In the genomic region with DNA sequence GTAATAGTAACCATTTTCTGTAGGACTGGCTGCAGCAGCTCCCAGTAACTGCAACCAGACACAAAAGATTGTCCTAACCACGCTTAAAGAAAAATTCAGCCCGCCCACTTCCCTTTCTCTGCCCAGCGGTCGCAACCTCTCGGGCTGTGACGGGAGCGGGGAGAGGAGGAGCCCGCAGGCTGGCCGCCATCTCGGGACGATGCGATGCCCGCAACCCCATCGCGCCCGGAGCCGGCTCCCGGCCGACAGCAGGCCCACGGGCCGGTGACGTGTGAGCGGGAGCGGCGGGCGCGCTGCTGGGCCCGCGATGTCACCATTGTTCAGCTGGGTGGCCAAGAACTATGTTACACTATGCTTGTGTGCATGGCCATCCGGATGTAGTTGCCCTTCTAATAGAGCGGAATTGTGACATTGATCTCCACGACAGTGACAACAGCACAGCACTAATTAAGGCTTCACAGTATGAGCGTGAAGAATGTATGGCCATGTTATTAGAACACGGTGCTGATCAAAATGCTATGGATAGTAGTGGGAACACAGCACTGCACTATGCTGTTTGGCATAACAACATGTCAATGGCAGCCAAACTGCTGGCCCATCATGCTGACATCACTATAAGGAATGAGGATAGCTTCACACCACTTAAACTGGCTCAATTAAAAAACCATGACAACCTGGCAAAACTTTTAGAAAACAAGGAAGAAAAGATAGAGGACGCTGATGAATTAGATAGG, we compare ENCODE assay signal across 7 mouse cellular contexts. TPM values are rescaled to one million over a fixed set of nuclear protein-coding genes. Genes with fewer than 3 reads are reported as not detected.
DNase-seq lines count a peak whose midpoint lies in the region; ATAC-seq lines count a peak whose summit lies in the region.

No protein-coding gene starts in this region.

- peaks cover 11% of the 10 kb centered on the region; the same call in 1 of the 2 replicates for H3K27me3 ChIP-seq in hindbrain, embryonic 13.5 days
- H3K27me3 ChIP-seq in midbrain, embryonic 16.5 days (ENCODE audit: control insufficient read depth, insufficient read depth, low read depth, low read length), result no peaks in the 10 kb centered on the region

- peak; percentile 58 for DNase-seq in adrenal gland, postnatal 25 days
- peak; percentile 60 to 65 for DNase-seq in cerebellum, postnatal 14 days
- DNase-seq in gastrocnemius, postnatal 10 days, result peak; percentile 54
- peak; percentile 21 for DNase-seq in liver

- peak; percentile 83 for ATAC-seq in hindbrain, embryonic 13.5 days (ENCODE audit: low FRiP score)
- peak; percentile 39; the same call in 1 of the 2 replicates for ATAC-seq in midbrain, embryonic 16.5 days
- ATAC-seq in activated CD4-positive, CD25-positive, alpha-beta regulatory T cell, adult 4 months, result no peak

- peaks cover 7% of the 10 kb centered on the region; the same call in 1 of the 2 replicates for H3K4me1 ChIP-seq in hindbrain, embryonic 13.5 days (replicated peaks)
- peaks cover 4% of the 10 kb centered on the region for H3K4me1 ChIP-seq in midbrain, embryonic 16.5 days (ENCODE audit: control insufficient read depth, insufficient read depth, low read length)

- peak overlapping the region; percentile 37 for H3K4me3 ChIP-seq in hindbrain, embryonic 13.5 days
- peak overlapping the region; percentile 36 for H3K4me3 ChIP-seq in midbrain, embryonic 16.5 days (ENCODE audit: low read depth, low read length)

- peak overlapping the region; percentile 55; the same call in 1 of the 2 replicates for H3K27ac ChIP-seq in hindbrain, embryonic 13.5 days
- H3K27ac ChIP-seq in midbrain, embryonic 16.5 days (ENCODE audit: low read length), result 0 out of 2 replicates have a peak overlapping the region, but pooled peaks have one; percentile 47

- H3K9ac ChIP-seq in hindbrain, embryonic 13.5 days, result peak overlapping the region; percentile 73
- peak overlapping the region; percentile 69 for H3K9ac ChIP-seq in midbrain, embryonic 16.5 days (ENCODE audit: low read depth, low read length)

- no peaks in the 10 kb centered on the region for H3K9me3 ChIP-seq in hindbrain, embryonic 13.5 days
- no peaks in the 10 kb centered on the region for H3K9me3 ChIP-seq in midbrain, embryonic 16.5 days (replicated peaks; ENCODE audit: control insufficient read depth, low read length, poor library complexity, severe bottlenecking)

- H3K4me2 ChIP-seq in hindbrain, embryonic 13.5 days, result peak overlapping the region; percentile 64
- H3K4me2 ChIP-seq in midbrain, embryonic 16.5 days (ENCODE audit: low read length), result peak overlapping the region; percentile 78

- no peaks in the 10 kb centered on the region for H3K36me3 ChIP-seq in hindbrain, embryonic 13.5 days
- H3K36me3 ChIP-seq in midbrain, embryonic 16.5 days (ENCODE audit: control insufficient read depth, insufficient read depth, low read length), result no peaks in the 10 kb centered on the region

- 17% methylated on average over 35 of the region's 35 CpGs for WGBS in hindbrain, embryonic 13.5 days
- WGBS in midbrain, embryonic 16.5 days, result 19% methylated on average over 34 of the region's 35 CpGs

RNA-seq across cellular contexts. Expression of a gene that starts 59.2 kb away (rescaled TPM):
- 0.24 TPM in 1 of 2 replicates, not detected in the other for total RNA-seq in adrenal gland, postnatal 25 days (2021)
- total RNA-seq in gastrocnemius, postnatal 10 days (2021), result under 1 TPM in 1 of 2 experiments, not detected in 1; 0.38 TPM
- polyA plus RNA-seq in hindbrain, embryonic 13.5 days (2015; fragmentation: Nextera tagmentation; extraction: Ambion mirVana), result 0.35 and 0.49 TPM in 2 replicates
- 0.70 and 0.78 TPM in 2 replicates for polyA plus RNA-seq in midbrain, embryonic 16.5 days (2015; fragmentation: Nextera tagmentation; extraction: Ambion mirVana)
- not detected for polyA plus RNA-seq in activated CD4-positive, CD25-positive, alpha-beta regulatory T cell, adult 4 months (2017; shearing (Covaris generic))
